Mouse (Mus musculus): ENCODE data around the gene Rgs19. TPM values are rescaled to one million over a fixed set of nuclear protein-coding genes. Genes with fewer than 3 reads are reported as not detected.

Gene Rgs19
- polyA plus RNA-seq (2014; fragmentation: Illumina TruSeq; extraction: RNeasy Lipid Tissue Mini Kit (QIAGEN cat#74804); ENCODE audit: insufficient read depth, low read depth, low replicate concordance), result 29.7 TPM

DNA sequence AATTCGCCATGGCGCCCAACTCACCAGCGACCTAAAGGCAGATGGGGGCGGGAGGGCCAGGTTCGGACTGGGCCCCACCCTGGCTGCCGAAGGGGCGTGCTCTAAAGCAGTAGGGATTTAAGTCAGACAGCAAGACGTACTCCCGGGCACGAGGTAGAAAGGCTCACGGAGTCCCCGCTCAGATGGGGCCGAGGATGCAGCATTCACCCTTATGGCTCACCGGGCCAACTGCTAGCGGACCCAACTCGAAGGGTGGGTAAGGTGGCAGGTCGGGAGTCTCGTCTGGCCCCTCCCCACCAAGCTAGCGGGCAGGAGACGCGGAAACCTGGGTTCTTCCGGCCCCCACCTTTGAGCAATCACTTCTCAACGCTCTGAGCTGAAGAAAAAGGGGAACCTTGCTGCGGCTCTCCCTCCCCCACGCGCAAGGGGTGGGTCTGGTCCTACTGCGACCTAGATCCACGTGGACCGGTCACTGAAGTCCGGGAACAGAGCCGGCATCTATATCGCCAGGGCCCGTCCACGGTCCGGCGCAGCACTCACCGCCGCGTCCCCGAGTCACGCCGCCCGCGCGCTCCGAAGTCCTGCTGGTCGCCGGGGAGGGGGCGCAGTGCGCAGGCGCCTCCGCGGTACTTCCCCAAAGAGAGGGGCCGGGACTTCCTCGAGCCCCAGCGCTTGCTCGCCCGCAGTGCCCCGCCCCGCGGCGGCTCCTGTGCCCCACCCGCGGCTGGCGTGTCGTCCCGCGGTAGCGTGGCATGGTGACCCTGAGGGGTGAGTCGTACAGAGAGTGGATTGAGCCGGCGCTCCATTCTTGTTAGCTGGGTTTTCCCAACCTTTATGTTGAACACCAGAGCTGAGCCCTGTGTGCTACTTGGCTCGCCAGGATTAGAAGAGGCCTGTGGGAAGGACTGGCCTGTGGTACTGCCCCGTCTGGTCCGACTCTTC lies at the start of gene Rgs19:
Rgs19 (minus strand) TSS at position 639 of the 942 bp plus-strand sequence.

DNA sequence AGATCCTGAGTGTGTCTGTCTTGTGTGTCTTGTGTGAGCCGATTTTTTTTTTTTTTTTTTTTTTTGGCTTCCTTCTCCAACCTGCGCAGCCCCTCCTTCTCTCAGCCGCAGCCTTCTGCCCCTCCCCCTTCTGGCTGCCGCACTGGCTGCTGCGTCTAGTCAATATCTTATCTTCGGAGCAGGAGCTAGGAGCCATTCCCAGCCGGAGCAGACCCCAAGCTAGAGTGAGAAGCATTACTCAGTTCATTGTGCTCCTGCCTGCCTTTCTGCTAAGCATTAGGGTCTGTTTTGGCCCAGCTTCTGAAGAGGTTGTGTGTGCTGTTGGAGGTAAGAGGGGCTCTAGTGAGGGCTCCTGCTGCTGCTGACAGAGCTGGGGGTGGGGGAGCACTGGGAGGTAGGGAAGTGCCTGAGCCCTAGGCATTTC lies 21.1 kb upstream of the Rgs19 start, which contains the start of gene Oprl1:
Oprl1 (plus strand) TSS at position 114 of the 424 bp plus-strand sequence.

GRCm38 (mm10) chr2:181698241-181698640 lies 4.5 kb upstream of the Rgs19 start, which contains the start of gene Lkaaear1:
Lkaaear1 (minus strand) TSS chr2:181698442.

GRCm38 (mm10) chr2:181679951-181680715 lies 13.6 kb downstream of the Rgs19 start, which contains the start of gene Tcea2:
Tcea2 (plus strand) TSS chr2:181680310.

DNA sequence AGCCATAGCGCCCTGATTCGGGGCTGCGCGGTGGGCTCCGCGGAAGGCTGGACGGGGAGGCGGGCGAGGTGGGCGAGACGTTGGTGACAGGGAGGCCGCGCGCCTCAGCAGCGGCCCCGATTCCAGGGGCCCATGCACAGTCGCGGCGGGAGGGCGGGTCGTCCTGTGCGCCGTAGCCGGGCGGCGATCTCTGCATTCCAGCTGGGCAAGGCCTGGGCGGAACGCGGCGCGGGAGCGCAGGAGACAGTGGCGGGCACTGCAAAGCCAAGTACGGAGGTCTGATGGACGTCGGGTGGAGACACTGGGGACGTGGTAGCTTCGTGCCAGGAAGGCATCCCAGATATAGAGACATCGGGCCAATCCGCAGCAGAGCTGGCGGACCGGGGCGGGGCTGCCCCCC lies 22.5 kb downstream of the Rgs19 start, which contains the start of gene Sox18:
Sox18 (minus strand) TSS at position 315 of the 400 bp plus-strand sequence.

DNA sequence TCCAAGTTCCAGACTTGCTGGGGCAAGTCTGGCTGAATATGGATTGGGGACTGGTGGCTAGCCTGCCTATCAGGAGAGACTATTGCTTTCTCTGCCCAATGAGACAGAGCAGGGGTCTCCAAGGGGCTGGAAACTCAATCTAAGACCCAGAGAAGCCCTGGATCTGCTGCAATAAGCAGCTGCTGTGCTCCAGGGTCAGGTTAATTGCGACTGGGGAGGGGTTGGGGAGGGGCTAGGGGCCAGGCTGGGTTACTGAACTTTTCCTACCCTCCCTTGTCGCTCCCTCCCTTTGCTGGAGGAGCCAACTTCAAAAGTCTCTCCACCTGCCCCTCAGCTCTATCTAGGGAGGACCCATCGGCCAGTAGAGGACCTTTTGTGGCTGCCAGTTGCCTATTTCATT lies 37.0 kb downstream of the Rgs19 start, which contains the start of gene Gm29797:
Gm29797 (plus strand) TSS at position 301 of the 400 bp plus-strand sequence.

Other genes starting within 250 kb of the Rgs19 start
- 7.0 TPM for gene Zbtb46, start 234.6 kb downstream of the Rgs19 start, polyA plus RNA-seq (2014; fragmentation: Illumina TruSeq; extraction: RNeasy Lipid Tissue Mini Kit (QIAGEN cat#74804); ENCODE audit: insufficient read depth, low read depth, low replicate concordance)
- not detected for gene Abhd16b, start 200.8 kb downstream of the Rgs19 start, polyA plus RNA-seq (2014; fragmentation: Illumina TruSeq; extraction: RNeasy Lipid Tissue Mini Kit (QIAGEN cat#74804); ENCODE audit: insufficient read depth, low read depth, low replicate concordance)
- 87.0 TPM for gene Tpd52l2, start 196.8 kb downstream of the Rgs19 start, polyA plus RNA-seq (2014; fragmentation: Illumina TruSeq; extraction: RNeasy Lipid Tissue Mini Kit (QIAGEN cat#74804); ENCODE audit: insufficient read depth, low read depth, low replicate concordance)
- gene Dnajc5, start 173.5 kb downstream of the Rgs19 start, polyA plus RNA-seq (2014; fragmentation: Illumina TruSeq; extraction: RNeasy Lipid Tissue Mini Kit (QIAGEN cat#74804); ENCODE audit: insufficient read depth, low read depth, low replicate concordance), result 21.3 TPM
- gene Uckl1, start 109.1 kb downstream of the Rgs19 start, polyA plus RNA-seq (2014; fragmentation: Illumina TruSeq; extraction: RNeasy Lipid Tissue Mini Kit (QIAGEN cat#74804); ENCODE audit: insufficient read depth, low read depth, low replicate concordance), result 36.1 TPM
- 23.2 TPM for gene Prpf6, start 102.1 kb downstream of the Rgs19 start, polyA plus RNA-seq (2014; fragmentation: Illumina TruSeq; extraction: RNeasy Lipid Tissue Mini Kit (QIAGEN cat#74804); ENCODE audit: insufficient read depth, low read depth, low replicate concordance)
- gene Zfp512b, start 101.2 kb downstream of the Rgs19 start, polyA plus RNA-seq (2014; fragmentation: Illumina TruSeq; extraction: RNeasy Lipid Tissue Mini Kit (QIAGEN cat#74804); ENCODE audit: insufficient read depth, low read depth, low replicate concordance), result 5.6 TPM
- 7.1 TPM for gene Samd10, start 94.8 kb downstream of the Rgs19 start, polyA plus RNA-seq (2014; fragmentation: Illumina TruSeq; extraction: RNeasy Lipid Tissue Mini Kit (QIAGEN cat#74804); ENCODE audit: insufficient read depth, low read depth, low replicate concordance)
- gene Gm29797, start 36.9 kb downstream of the Rgs19 start, polyA plus RNA-seq (2014; fragmentation: Illumina TruSeq; extraction: RNeasy Lipid Tissue Mini Kit (QIAGEN cat#74804); ENCODE audit: insufficient read depth, low read depth, low replicate concordance), result not detected
- 89.4 TPM for gene Sox18, start 22.3 kb downstream of the Rgs19 start, polyA plus RNA-seq (2014; fragmentation: Illumina TruSeq; extraction: RNeasy Lipid Tissue Mini Kit (QIAGEN cat#74804); ENCODE audit: insufficient read depth, low read depth, low replicate concordance)
- gene Tcea2, start 13.7 kb downstream of the Rgs19 start, polyA plus RNA-seq (2014; fragmentation: Illumina TruSeq; extraction: RNeasy Lipid Tissue Mini Kit (QIAGEN cat#74804); ENCODE audit: insufficient read depth, low read depth, low replicate concordance), result 8.7 TPM
- not detected for gene Lkaaear1, start 4.5 kb upstream of the Rgs19 start, polyA plus RNA-seq (2014; fragmentation: Illumina TruSeq; extraction: RNeasy Lipid Tissue Mini Kit (QIAGEN cat#74804); ENCODE audit: insufficient read depth, low read depth, low replicate concordance)
- not detected for gene Oprl1, start 21.0 kb upstream of the Rgs19 start, polyA plus RNA-seq (2014; fragmentation: Illumina TruSeq; extraction: RNeasy Lipid Tissue Mini Kit (QIAGEN cat#74804); ENCODE audit: insufficient read depth, low read depth, low replicate concordance)
- gene Myt1, start 69.4 kb upstream of the Rgs19 start, polyA plus RNA-seq (2014; fragmentation: Illumina TruSeq; extraction: RNeasy Lipid Tissue Mini Kit (QIAGEN cat#74804); ENCODE audit: insufficient read depth, low read depth, low replicate concordance), result not detected
- 22.3 TPM for gene Pcmtd2, start 143.9 kb upstream of the Rgs19 start, polyA plus RNA-seq (2014; fragmentation: Illumina TruSeq; extraction: RNeasy Lipid Tissue Mini Kit (QIAGEN cat#74804); ENCODE audit: insufficient read depth, low read depth, low replicate concordance)
- gene Polr3k, start 170.4 kb upstream of the Rgs19 start, polyA plus RNA-seq (2014; fragmentation: Illumina TruSeq; extraction: RNeasy Lipid Tissue Mini Kit (QIAGEN cat#74804); ENCODE audit: insufficient read depth, low read depth, low replicate concordance), result 19.1 TPM